Mouse (Mus musculus): Measurements from ENCODE around the gene Igsf21. TPM values are rescaled to one million over a fixed set of nuclear protein-coding genes. Genes with fewer than 3 reads are reported as not detected.

Gene Igsf21
- polyA plus RNA-seq, 1 experiment, result 9.2 TPM

DNA sequence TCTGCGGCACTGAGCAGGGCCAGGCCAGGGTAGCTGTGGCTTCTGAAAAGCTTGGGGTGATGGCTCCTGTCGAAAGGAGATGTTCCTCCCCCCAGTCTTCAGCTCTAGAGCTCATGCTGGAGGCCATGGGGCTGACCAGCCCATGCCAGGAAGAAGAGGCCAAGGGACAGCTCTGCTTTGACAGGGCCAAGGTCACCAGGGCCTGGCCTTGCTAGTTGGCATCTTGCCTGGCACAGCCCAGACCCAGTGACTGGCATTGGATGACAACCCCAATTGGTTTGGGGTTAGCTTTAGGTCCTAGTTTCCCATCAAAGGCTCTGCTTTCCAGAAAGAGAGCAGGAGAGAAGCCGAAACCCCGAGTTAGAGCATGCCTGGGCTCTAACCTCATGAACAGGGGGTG is 156.9 kb downstream of the Igsf21 start:
- no peaks in the 10 kb centered on the region for H3K4me1 ChIP-seq (ENCODE audit: control insufficient read depth, insufficient read depth, insufficient read length, low read length)
- H3K4me3 ChIP-seq (ENCODE audit: insufficient read depth, low read depth, low read length), result no peak overlapping the region
- H3K27ac ChIP-seq (replicated peaks; ENCODE audit: low read depth, low read length), result no peak overlapping the region

DNA sequence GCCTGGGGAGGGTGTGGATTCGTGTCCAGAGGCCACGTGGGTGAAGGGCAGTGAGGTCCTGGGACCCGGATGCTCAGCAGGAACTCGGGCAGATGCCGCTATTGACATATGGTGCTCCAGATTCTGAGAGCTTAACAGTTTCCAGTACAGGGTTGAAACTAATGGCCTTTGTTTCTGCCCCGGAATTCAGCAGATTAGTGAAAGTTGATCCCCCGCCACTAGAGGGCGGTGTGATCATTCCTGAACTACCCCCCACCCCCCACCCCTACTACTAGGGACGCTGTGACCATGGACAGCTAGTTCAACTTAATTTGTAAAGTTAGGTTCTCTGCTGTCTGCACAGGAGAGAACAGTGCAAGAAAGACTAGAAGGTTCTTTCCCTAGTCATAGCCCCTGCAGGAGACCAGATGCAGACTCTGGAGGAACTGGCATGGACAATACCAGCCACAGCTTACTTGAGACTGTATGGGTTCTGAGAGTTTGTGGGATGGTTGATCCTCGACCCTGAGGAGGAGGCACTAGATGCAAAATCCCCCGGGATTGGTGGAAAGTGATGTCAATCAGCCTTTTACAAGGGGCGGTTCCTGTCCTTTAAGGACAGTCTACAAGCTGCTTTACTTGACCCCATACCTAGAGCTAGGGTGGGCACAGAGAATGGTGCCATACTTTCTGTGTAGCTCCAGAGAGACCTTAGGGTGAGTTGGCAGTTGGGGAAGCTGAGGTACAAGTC is 157.7 kb downstream of the Igsf21 start:
- H3K4me3 ChIP-seq (ENCODE audit: insufficient read depth, low read depth, low read length), result no peak overlapping the region
- no peaks in the 10 kb centered on the region for H3K4me1 ChIP-seq (ENCODE audit: control insufficient read depth, insufficient read depth, insufficient read length, low read length)
- no peak overlapping the region for H3K27ac ChIP-seq (replicated peaks; ENCODE audit: low read depth, low read length)

DNA sequence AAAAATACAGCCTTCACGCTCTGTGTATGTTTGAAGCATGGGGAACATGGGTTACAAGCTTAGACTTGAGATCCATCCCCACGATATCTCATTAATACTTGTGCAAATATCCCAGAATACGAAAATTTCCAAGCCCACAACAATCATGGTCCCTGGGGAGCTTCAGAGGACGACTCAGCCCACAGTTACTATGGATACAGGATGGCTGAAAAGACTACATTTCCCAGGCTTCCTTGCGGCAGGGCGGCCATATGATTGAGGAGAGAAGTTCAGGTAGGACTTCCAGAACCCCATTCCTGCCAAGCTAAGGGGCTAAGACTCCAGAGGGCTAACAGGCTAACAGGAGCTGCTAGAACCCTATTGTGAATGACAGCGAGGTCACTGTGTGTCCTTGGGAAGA is 160.4 kb downstream of the Igsf21 start:
- Histone ChIP-seq H3K4me3 (ENCODE audit: insufficient read depth, low read depth, low read length) (no peak overlapping the region), H3K27ac (replicated peaks; ENCODE audit: low read depth, low read length) (no peak overlapping the region), H3K4me1 (ENCODE audit: control insufficient read depth, insufficient read depth, insufficient read length, low read length) (no peaks in the 10 kb centered on the region)

DNA sequence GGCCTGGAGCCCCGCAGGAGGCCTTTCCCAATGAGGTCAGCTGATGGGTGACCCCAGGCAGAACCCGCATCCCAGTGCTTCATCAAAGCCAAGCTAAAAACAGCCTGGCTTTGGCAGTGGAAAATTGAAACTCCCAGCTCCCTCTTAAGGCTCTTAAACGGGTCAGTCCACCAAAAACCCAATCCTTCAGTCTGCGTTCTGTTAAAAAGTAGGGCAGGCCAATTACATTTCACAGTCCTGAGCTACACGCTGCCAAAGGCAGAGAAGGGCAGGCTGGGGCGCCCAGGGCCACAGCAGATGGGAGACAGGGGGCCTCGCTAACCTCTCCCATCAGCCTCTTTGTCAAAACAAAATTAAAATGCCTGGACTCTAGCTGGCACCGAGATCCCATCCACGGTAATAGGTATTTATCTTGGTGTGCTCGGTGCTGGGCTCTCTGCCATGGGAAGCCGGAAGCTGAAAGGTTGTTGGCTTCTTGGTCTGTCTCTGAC is 162.0 kb downstream of the Igsf21 start:
- Histone ChIP-seq H3K4me3 (ENCODE audit: insufficient read depth, low read depth, low read length) (no peak overlapping the region), H3K27ac (replicated peaks; ENCODE audit: low read depth, low read length) (no peak overlapping the region), H3K4me1 (ENCODE audit: control insufficient read depth, insufficient read depth, insufficient read length, low read length) (no peaks in the 10 kb centered on the region)

- Histone ChIP-seq H3K4me3 (ENCODE audit: insufficient read depth, low read depth, low read length) (no peak overlapping the region), H3K27ac (replicated peaks; ENCODE audit: low read depth, low read length) (no peak overlapping the region)
Observed at GRCm38 (mm10) chr4:140084064-140084463, 162.5 kb downstream of the Igsf21 start.

DNA sequence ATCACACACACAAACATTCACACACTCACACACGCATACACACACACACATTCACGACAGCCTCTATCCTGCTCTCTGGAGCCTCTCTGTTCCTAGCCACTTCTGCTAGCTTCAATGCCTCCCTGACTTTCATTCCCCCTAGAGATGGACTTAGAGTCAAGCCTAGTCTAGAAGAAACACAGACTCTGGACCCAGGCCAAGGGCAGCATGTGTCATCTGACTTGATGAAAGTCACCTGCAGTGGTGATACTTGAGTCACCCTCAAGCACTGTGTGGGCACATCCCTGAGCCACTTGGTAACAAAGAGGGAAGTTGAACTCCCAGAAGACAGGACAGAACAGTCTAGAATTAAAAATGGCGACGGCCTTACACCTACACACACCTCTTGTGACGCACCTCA is 168.2 kb downstream of the Igsf21 start:
- Histone ChIP-seq H3K27ac (replicated peaks; ENCODE audit: low read depth, low read length) (no peak overlapping the region), H3K4me3 (ENCODE audit: insufficient read depth, low read depth, low read length) (no peak overlapping the region), H3K4me1 (ENCODE audit: control insufficient read depth, insufficient read depth, insufficient read length, low read length) (no peaks in the 10 kb centered on the region; the same call in 1 of the 2 replicates)

More at GRCm38 (mm10) chr4:140084064-140084463, 162.5 kb downstream of the Igsf21 start:
- no peaks in the 10 kb centered on the region; the same call in 1 of the 2 replicates for H3K4me1 ChIP-seq (ENCODE audit: control insufficient read depth, insufficient read depth, insufficient read length, low read length)

- no peaks in the 10 kb centered on the region; the same call in 1 of the 2 replicates for H3K4me1 ChIP-seq (ENCODE audit: control insufficient read depth, insufficient read depth, insufficient read length, low read length)
- no peak overlapping the region for H3K4me3 ChIP-seq (ENCODE audit: insufficient read depth, low read depth, low read length)
- no peak overlapping the region for H3K27ac ChIP-seq (replicated peaks; ENCODE audit: low read depth, low read length)
Observed at GRCm38 (mm10) chr4:140077615-140078014, 169.0 kb downstream of the Igsf21 start.

- H3K4me1 ChIP-seq (ENCODE audit: control insufficient read depth, insufficient read depth, insufficient read length, low read length), result no peaks in the 10 kb centered on the region; the same call in 1 of the 2 replicates
- no peak overlapping the region for H3K4me3 ChIP-seq (ENCODE audit: insufficient read depth, low read depth, low read length)
- no peak overlapping the region for H3K27ac ChIP-seq (replicated peaks; ENCODE audit: low read depth, low read length)
Observed at GRCm38 (mm10) chr4:140076852-140077563, 169.6 kb downstream of the Igsf21 start.

DNA sequence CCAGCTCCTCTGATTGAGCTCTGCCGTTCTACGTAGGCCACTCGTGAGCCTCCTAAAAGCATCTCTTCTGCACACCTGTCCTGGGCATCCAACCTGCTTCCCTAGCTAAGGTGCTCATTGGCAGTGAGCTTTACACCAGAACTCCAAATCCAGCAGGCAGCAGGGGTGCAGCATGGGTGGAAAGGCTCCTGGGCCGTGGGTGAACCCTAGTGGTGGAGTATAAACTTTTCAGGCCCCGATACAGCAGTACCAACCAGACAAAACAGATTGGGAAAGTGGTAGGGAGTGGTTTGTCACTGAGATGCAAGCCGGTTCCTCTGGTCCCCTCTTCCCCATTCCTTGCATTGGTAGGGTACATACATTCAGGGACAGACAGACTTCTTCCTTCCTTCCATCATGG is 170.2 kb downstream of the Igsf21 start:
- no peaks in the 10 kb centered on the region; the same call in 1 of the 2 replicates for H3K4me1 ChIP-seq (ENCODE audit: control insufficient read depth, insufficient read depth, insufficient read length, low read length)
- no peak overlapping the region for H3K4me3 ChIP-seq (ENCODE audit: insufficient read depth, low read depth, low read length)
- no peak overlapping the region for H3K27ac ChIP-seq (replicated peaks; ENCODE audit: low read depth, low read length)

DNA sequence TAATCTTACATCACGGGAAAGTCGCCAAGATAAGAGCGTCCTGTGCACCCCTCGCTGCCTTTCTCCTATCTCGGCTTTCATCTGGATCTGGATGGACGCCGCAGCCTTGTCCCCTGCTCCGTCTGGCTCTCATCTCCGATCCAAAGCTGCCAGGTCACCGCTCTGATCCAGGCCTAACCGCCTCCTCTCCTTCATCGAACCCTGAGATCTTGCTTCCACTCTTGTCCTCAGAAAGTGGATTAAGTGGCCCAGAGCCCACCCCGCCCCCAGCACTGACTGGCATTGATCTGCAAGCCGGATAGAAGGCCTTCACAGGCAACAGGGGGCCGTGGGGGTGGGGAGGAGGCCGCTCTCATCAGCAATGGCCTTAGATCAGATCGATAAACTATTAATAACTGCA is 175.5 kb downstream of the Igsf21 start:
- Histone ChIP-seq H3K4me1 (ENCODE audit: control insufficient read depth, insufficient read depth, insufficient read length, low read length) (no peaks in the 10 kb centered on the region), H3K4me3 (ENCODE audit: insufficient read depth, low read depth, low read length) (no peak overlapping the region), H3K27ac (replicated peaks; ENCODE audit: low read depth, low read length) (no peak overlapping the region)

DNA sequence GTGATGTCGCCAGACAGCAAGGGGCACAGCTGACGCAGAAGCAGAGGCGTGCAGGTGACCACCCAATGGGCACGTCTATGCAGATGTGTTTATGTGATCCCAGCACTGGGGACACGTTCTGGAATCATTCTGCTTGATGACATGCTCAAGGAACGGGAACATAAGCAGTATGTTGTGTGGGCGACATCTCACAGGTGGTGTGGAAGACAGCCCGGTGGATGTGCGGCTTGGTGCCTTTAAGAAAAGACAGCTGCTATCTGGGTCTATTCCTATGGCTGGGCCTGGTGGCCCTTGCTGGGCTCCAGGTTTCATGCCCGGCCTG is 176.3 kb downstream of the Igsf21 start:
- no peaks in the 10 kb centered on the region for H3K4me1 ChIP-seq (ENCODE audit: control insufficient read depth, insufficient read depth, insufficient read length, low read length)
- H3K4me3 ChIP-seq (ENCODE audit: insufficient read depth, low read depth, low read length), result no peak overlapping the region
- no peak overlapping the region for H3K27ac ChIP-seq (replicated peaks; ENCODE audit: low read depth, low read length)

DNA sequence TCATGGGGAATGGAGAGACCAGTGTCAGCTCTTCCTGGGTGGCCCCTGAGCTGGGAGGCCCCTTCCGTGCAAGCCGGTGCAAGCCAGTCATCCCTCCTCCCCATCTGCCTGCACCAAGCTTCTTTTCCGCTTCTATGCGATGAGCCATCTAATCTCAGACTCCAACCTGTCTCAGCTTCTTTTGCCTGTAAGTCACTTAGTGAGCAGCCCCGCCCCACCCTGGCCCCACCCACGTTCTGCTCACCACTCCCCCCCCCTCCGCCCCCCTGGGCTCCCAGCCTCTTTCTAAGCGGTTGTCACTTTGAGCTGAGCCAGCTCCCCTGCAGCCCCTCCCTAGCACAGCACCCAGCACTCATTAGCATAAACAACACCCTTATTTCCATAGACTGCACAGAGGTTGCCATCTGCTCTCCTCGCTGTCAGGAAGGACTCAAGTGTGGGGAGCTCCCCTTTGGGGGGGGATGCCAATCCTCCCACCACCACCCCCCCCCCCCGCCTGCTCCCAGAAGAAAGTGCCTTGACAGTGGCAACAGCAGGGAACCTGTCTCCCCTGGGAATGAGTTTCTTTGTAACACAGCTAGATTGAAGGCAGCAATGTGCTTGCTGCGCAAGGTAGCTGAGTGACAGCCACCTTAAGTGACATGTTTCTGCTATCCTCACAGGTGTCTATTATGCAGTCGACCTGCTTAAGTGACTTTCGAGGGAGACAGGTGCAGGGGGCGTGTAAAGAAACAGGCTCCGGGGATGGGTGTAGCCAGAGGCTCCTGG is 176.8 kb downstream of the Igsf21 start:
- H3K27ac ChIP-seq (replicated peaks; ENCODE audit: low read depth, low read length), result no peak overlapping the region
- H3K4me3 ChIP-seq (ENCODE audit: insufficient read depth, low read depth, low read length), result no peak overlapping the region
- no peaks in the 10 kb centered on the region for H3K4me1 ChIP-seq (ENCODE audit: control insufficient read depth, insufficient read depth, insufficient read length, low read length)

DNA sequence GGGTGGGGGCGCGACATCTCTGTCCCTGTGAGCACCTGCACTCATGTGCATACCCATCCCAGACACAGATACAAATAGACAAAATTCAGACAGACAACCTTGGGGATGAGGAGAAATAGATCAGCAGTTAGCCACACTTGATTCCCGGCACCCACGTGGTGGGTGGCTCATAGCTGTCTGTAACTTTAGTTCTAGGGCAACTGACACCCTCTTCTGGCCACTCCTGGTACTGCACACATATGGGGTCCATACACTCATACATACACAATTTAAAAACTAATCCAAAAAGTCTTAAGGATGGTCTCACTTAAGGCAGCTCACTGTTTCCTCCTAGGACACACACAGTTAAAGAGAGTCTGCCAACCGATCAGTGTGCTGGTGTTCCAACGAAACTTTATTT is 178.1 kb downstream of the Igsf21 start:
- H3K27ac ChIP-seq (replicated peaks; ENCODE audit: low read depth, low read length), result no peak overlapping the region
- H3K4me3 ChIP-seq (ENCODE audit: insufficient read depth, low read depth, low read length), result no peak overlapping the region
- H3K4me1 ChIP-seq (ENCODE audit: control insufficient read depth, insufficient read depth, insufficient read length, low read length), result no peaks in the 10 kb centered on the region

DNA sequence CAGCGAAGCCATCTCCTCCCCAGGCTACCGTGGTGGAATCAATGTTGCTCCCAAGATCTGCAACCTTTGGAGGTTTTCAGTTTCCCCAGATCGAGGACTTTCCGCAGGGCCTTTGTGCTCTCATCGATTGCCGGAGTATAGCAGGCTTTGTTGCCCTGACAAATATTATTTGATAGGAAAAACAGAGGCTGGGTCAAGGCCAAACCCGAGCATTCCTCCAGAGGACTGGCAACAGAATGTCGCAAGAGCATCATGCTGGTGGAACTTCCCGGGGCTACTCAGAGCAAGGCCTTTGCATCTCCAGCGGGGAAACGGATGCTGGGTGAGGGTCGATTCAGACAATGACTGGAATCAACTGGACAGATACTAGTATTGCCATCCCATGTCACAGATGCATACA is 180.6 kb downstream of the Igsf21 start:
- no peak overlapping the region for H3K27ac ChIP-seq (replicated peaks; ENCODE audit: low read depth, low read length)
- no peaks in the 10 kb centered on the region for H3K4me1 ChIP-seq (ENCODE audit: control insufficient read depth, insufficient read depth, insufficient read length, low read length)
- no peak overlapping the region for H3K4me3 ChIP-seq (ENCODE audit: insufficient read depth, low read depth, low read length)

DNA sequence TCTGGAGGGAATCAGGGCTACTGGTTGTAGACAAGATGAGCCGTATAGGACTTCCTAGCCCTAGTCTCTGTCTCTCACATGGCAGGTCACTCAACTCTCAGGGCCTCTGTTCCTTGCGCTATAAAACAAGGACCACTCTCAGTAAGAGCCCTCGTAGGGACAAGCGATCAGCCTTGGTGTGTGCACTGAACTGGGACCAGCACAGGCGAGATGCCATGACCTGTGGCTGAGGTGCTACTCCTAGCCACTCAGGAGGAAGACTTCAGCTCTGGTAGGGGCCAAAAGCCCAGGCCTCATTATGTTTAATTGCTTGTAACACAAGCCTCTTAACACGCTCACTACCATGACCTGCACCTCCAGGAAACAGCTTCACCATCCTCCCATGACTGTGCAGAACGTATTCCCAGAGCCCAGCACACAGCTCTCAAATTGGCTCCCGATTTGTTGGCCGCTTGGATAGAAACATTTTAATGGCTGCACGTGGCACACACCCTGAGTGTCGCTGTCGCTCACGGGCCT is 183.4 kb downstream of the Igsf21 start:
- Histone ChIP-seq H3K27ac (replicated peaks; ENCODE audit: low read depth, low read length) (no peak overlapping the region), H3K4me3 (ENCODE audit: insufficient read depth, low read depth, low read length) (no peak overlapping the region), H3K4me1 (ENCODE audit: control insufficient read depth, insufficient read depth, insufficient read length, low read length) (no peaks in the 10 kb centered on the region)
